Mouse (Mus musculus) adrenal gland, postnatal 10 days (tissue): ENCODE results near the gene Ttyh1. TPM values are rescaled to one million over a fixed set of nuclear protein-coding genes. Genes with fewer than 3 reads are reported as not detected.

Source experiments
- DNase-seq: peaks from one replicate; pipeline ENCODE4 v3.0.0; 2021; ENCODE audit warnings: mixed read lengths
- long read RNA-seq, 2 experiments: library from polyadenylated mRNA; stranded (forward); transcript quantifications; one replicate each; pipeline ENCODE4 v2.0.0; 2021
- total RNA-seq, 2 experiments: library from RNA; stranded (reverse); gene quantifications; 2 replicates each; pipeline ENCODE4 v1.2.3; 2021

Gene Ttyh1
- 1 to 10 TPM; 6.4 to 9.1 TPM for total RNA-seq
- long read RNA-seq, experiment 1, full-length matches to known transcripts, result 4 of 6 reads
- long read RNA-seq, experiment 1, partial matches to known transcripts, result 0 of 6 reads
- long read RNA-seq, experiment 1, other reads (novel, unspliced or antisense), result 2 of 6 reads
- long read RNA-seq, experiment 2, full-length matches to known transcripts, result 4 of 9 reads
- long read RNA-seq, experiment 2, partial matches to known transcripts, result 1 of 9 reads
- long read RNA-seq, experiment 2, other reads (novel, unspliced or antisense), result 4 of 9 reads

DNA sequence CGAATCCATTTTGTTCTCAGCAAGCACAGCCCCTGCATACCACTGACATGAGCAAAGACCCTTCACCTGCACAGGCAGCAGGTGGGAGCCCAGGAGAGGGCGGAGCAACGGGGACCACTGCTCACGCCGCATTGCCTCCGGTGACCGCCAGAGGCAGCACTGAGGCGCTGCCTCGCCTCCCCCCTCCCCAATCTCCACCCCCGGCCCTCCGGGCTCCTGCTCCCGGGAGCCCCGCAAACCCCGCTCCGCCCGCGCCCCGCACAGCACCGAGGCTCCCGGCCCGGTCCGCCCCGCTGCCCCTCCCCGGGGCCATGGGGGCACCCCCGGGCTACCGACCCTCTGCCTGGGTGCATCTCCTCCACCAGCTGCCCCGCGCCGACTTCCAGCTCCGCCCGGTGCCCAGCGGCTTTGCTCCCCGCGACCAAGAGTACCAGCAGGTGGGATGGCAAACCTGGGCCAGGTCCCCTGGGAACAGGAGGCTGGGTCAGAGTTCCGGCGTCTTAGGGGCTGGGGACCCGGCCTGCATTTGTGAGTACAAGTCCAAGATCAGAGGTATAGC lies at the start of gene Ttyh1:
Gene Ttyh1, plus strand, starts transcription at position 65 of the 559 bp plus-strand sequence.
- no peak for DNase-seq

DNA sequence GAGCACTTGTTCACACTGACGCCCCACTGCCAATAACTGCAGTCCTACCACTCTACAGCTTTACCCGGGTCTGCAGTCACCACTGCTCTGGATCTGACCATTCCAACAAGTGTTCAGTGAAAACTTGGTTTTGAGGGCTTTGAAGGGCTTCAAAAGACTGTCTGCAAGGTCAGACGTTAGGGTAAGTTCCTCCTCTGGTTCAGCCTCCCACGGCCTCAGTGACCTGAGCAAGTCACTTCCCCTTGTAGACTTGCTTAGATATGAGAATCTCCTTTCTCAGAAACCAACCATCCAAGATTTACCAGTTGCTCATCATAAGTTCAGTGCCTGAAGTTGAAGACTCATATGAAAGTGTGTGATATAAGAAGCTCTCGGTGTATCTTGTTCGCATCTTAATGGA lies 48.1 kb upstream of the Ttyh1 start:
- no peak for DNase-seq

DNA sequence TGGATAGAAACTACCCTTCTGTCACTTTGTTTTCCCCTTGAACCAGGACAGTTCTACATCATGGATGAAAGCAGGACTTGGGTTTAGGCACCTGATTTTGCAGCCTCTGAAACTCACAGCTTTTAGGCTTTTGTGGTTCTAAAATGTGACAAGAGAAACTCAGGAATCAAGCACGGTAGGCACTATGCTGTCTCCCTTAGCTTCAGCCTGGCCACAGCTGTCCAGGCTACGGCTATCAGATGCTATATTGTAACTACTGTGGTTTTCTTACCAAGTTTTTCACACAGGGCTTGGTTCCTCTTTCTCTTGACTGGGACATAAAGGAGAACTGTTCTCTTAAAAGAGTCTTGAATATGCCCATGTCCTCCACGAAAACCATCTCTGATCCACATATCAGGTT lies 46.1 kb upstream of the Ttyh1 start:
- DNase-seq, result no peak

DNA sequence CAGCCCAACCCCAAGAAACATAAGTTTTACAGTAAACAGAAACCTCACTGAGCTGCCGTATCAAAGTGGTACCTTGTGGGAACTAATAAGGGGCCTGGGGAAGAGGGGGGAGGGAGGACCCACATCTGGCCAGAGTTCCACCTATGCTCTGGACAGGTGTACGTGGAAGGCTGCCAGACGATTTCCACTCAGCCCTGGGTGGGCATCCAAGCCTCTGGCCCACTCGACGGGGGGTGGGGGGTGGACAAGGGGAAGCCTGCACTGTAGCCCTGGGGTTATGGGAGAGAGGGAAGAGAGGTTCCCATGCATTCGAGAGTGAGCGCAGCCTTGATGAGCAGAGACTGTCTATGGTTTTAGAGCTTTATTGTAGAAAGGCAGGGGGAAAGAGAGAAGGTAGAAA lies 39.7 kb upstream of the Ttyh1 start:
- DNase-seq, result no peak

DNA sequence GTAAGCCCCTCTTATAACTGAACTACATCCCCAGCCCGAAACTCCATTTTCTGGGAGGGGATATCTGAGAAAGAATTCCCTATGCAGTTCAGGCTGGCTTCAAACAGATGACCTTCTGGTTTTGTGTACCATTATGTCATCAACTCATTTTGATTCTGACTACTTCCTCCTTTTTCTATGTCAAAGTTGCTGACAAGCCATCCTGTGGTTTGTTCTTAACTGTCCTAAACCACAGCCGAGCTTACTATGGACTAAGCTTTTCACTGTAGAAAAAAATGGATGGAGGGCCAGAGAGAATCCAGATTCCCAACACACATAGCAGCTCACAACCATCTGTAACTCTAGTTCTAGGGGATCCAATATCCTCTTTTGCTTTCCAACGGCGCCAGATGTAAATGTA lies 38.7 kb upstream of the Ttyh1 start:
- DNase-seq, result no peak

DNA sequence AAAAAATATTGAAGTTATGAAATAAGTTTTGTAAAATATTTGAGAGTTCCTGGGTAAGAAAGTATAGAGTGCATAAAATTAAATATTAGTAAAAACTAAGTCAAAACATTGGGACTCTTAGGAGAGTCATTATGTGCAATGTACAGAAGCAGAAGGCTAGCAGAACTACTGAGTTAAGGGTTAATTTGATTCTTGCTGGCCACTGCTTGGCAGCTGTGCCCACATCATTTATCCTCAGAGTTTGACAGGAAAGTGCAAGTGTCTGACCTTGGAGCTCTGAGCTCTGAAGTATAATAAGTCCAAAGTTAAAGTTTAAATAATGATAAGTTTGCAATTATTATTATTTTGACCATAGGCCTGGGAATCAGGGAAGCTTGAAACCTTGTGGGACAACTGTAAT lies 37.5 kb upstream of the Ttyh1 start:
- peak; percentile 12 for DNase-seq

DNA sequence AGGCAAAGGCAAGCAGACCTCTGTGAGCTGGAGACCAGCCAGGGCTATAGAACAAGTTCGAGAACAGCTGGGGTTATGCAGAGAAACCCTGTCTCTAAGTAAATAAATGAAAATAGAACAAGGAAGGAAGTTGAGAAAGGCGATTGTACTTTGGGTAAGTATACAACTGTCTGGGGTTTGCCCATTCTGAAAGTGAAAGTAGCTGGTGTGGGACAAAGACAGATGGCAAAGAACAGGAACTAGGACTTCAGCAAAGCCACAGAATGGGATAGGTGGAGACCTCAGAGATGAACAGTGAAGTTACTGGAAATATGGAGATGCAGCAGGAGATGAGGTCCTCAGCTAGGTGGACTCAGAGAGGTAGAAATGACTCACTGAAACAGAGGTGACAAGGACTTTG lies 36.4 kb upstream of the Ttyh1 start:
- DNase-seq, result peak; percentile 29

DNA sequence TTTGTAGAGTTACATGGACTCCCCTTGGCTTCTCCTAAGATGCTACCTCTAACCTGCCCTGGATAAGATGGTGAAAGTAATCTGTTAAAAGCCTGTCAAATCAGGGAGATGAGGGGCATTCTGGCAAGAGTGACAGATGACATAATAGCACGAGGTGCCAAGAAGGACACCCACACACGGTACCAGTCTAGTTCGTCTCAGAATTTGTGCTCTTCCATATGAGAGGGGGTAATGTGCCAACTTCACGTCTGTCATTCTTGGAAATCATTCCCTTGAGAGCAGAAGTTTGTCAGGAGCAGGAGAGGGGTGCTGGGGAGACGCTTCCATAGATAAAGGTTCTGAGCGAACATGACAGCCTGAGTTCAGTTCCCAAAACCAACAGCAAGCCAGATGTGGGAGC lies 35.0 kb upstream of the Ttyh1 start:
- no peak for DNase-seq

DNA sequence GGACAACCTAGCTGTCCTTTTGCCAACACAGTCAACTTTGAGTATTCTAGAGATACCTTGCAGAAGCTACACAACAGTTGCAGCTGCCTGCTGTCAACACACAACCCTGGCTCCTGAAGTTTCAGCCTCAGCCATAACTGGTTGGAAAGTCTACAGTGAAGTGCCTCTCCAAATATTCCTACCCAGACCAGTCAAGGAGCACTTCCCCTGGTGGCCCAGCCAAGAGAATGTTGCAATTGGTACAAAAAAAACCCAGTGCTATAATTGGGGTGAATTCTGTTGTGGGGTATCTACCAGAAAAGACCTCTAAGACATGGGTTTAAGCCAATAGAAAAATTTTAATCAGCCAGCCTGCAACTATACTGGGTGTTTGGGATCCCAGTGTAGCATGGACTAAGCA lies 33.6 kb upstream of the Ttyh1 start:
- no peak for DNase-seq

DNA sequence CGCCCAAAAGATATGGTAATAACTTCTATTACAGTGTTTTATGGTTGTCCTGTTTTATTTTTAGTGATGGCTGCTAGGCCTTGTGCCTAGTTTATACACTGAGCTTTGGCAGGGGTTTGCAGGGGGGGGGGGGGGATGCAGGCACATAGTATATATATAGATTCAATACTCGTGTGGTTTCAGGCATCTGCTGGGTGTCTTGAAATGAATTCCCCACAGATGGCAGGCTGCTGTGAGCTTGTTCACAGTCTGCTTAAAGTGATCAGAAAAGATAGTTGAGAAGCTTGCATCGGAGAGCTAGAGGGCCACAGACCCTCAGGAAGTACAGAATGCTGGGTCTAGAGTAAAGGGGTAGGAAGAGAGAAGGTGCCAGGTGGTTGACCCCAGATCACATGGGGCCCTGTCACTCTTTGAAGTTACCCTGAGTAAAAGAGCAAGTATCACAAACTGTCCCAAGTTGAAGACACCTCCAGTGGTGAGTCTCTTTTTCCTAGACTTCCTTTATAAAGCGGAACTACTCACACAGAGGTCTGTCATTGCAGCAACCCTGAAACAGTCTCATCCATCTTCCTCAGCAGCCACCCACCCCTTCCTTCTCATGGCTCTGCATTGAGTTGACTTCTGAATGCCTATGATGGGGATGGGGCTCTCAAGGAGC lies 31.8 kb upstream of the Ttyh1 start:
- DNase-seq, result no peak

DNA sequence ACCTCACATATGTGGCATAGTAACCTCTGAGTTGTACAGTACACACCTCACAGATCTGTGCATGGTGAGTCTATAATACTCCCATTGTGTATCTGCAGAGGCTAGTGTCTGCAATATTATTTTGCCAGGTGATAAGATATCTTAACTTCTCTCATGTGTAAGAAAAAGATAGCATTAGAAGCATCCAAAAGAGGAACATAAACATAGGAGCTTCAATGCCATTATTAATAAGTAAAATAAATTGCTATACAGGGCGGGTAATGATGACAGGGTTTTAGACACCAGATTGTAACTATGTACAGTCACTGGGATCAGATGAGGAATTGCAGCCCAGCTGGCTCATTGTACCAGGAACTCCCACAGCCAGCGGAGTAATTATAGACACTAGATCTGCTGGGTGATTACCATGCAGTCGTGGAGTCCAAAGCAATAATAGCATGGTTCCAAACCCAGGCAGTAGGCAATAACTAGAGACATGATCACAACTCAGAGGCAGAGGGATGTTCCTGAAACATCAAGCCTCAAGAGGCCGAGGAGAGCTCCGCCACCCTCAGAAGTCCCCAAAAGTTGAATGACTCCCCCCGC lies 31.2 kb upstream of the Ttyh1 start:
- no peak for DNase-seq

DNA sequence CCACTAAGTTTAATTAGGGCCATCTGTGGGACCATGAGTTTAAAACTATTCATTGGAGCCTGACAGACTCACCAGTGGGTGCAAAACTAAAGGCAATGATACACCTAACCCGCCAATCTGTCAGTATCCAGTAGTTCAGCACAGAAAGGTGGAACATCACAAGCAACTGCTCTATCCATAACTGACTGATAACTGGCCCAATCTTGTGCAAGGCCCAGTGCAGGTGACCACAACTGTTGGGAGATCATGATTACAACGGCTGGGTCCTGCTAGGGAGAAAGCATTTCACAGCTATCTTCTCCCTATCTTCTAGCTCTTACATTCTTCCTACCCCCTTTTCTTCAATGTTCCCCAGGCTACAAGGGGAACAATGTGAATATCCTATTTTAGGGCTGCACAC lies 30.5 kb upstream of the Ttyh1 start:
- no peak for DNase-seq

DNA sequence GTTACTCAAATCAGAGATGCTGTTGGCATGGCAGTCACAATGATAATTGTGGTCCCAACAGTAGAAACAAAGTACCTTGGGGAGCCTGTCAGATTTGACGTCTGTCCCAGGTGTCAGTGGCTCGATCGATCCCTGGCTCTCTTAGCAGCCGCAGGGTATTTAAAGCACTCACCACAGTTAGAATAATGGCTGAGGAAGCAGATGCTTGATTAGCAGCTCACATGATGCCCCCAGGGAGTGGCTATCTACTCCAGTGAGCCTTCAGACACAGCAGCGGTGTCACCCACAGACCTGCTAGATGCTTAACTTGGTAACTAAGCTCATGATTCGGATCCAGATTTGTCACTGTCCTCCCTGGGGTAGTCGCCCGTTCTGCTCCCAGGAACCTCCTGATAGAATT lies 28.0 kb upstream of the Ttyh1 start:
- DNase-seq, result no peak

DNA sequence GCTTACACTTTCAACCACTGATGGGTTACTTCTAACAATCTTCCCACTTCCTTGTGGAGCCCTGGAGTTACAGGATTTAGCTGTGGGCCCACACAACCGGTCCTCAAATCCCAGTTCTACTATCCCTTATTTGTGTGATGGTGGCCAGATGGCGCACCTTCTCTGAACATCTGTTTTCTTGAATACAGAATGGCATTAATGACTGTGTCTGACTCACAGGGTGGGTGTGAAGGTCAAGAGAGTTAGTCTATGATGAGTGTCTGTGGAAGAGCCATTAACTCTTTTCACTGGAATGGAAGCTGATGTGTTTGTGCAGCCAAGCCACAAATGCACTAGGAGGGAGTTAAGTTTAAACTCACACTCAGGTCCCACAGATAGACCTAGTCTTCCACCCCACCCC lies 20.9 kb upstream of the Ttyh1 start:
- DNase-seq, result no peak

DNA sequence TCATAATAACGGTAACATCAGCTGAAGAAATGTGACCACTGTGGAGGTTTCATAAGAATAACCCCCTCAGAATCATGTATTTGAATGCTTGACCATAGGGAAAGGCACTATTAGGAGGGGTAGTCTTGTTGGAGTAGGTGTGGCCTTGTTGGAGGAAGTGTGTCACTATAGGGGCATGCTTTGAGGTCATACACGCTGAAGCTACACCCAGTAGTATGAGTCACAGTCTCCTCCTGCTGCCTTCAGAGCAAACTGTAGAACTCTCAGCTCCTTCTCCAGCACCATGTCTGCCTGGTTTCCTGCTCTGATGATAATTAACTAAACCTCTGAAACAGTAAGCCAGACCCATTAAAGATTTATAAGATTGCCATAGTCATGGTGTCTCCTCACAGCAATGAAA lies 20.4 kb upstream of the Ttyh1 start:
- no peak for DNase-seq

DNA sequence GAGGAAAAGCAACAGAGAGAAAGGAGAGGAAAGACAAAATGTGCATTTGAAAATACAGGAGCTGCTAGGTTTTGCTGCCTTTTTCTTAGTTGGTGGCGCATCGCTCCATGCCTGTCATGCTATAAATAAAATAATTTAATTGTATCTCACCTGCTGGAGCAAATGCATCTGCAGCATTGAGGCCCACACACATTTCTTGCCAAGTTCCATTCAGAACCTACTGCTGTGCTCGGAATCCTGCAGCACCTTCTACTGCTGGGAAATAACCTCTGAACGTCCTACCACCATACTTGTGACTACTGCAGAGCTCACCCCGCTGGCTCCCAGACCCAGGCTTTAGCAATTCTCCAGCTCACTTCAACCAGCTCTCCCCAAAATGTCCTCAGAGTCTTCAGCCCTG lies 18.1 kb upstream of the Ttyh1 start:
- DNase-seq, result no peak

DNA sequence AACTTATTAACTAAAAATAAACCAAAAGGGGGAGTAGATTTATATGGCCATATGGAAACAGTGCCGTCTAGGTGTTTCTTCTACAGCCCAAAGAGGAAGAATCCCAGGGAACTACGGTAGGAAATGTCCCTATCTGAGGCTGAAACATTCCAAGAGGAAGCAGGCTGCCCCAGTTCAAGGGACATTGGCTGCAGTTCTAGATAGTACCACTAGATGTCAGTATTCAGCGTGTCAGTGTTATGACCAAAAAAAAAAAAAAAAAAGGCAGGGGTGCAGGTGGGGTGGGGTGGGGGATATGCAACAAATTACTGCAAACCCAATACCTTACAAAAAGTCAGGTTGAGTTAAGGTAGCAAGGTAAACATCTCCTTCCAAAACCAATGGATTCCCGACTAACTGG lies 15.8 kb upstream of the Ttyh1 start:
- DNase-seq, result peak; percentile 23

DNA sequence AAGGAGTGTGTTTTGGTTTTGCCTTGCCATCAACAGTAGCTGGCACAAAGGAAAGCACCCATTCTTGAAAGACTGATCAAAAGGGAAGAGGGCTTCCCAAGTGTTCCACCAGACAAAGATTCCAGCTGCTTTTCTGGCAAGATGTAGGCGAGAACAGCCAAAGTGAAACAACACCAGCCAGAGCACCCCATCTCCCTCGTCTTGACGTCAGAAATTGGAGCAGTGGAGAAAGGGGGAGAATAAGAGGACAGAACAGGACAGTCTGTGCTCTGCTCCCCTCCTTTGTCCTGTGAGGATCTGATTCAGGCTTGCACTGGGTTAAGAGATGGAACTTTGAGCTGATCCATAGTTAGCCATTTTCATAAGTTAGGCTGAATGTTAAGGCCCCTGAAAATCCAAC lies 7.4 kb upstream of the Ttyh1 start:
- no peak for DNase-seq

DNA sequence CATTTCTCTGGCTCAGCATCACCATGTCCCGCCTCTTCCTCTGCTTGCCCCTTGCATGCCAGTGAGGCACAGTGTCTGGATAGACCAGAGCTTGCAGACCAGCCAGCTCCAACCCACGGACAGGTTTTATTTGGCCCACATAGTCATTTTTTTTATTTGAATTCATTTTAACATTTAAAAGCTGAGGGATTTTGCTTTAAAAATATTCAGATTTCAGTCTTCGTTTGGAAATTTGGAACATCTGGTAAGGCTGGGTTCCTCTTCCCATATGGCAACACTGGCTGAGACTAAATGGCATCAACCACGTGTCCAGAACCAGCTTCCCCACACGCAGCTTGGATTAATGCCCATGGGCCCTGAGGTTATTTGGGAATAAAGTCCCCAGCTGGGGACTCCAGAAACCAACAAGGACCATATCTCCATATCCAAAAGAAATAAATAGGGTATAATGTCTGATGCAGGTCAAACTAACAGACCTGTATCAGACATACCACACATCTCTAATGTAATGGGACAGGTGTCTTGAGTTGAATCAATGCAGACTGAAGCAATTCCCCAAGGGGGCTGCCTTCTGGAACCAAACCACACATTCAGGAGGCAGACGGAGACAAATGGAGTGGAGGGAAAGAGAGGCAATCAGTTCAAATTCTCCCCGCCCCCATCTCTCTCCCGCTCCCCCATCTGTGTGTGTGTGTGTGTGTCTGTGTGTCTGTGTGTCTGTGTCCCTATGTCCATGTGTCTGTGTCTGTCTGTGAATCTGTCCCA lies 2.0 kb upstream of the Ttyh1 start:
- no peak for DNase-seq

DNA sequence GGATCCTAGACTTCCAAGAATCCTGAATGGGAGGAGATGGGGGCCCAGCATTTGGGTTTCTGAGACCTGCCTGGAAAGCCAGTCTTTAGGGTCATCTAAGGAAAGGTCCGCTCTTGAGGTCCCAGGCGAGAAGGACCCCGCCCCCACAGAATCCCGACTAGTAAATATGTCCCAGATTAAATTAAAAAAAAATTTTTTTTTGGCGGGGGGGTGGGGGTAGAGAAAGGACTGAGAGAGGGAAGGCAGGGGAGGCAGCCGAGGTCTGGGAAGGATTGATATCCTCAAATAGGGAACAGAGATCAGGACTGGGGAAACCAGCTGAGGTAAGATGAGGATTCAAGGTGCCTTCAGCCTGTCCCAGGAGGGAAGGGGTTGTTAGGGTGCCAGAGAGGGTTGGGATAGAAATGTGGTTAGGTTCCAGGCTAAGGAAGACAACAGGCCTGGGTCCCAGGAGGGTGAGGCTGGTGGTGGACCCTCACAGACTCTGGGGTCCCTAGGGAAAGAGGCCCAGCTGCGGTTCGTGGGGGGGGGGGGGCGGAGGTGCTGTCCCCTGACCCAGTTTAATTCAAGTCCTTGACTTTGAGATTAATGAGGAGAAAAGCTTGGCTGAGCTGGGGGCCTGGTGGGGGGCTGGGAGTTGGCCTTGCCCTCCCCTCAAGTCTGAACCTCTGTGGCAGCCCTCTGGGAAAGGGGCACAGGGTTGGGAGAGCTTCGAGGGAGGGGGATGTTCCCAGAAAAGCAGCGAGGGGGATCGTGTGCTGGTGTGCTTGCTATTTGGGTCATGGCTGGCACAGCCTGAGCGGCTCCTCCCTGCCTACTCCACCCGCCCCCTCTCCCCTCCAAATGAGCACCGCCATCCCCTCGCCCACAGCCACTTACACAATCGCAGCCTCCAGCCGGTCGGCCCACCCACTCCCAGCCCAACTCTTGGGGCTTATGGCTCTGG lies 1.0 kb downstream of the Ttyh1 start:
- no peak for DNase-seq

DNA sequence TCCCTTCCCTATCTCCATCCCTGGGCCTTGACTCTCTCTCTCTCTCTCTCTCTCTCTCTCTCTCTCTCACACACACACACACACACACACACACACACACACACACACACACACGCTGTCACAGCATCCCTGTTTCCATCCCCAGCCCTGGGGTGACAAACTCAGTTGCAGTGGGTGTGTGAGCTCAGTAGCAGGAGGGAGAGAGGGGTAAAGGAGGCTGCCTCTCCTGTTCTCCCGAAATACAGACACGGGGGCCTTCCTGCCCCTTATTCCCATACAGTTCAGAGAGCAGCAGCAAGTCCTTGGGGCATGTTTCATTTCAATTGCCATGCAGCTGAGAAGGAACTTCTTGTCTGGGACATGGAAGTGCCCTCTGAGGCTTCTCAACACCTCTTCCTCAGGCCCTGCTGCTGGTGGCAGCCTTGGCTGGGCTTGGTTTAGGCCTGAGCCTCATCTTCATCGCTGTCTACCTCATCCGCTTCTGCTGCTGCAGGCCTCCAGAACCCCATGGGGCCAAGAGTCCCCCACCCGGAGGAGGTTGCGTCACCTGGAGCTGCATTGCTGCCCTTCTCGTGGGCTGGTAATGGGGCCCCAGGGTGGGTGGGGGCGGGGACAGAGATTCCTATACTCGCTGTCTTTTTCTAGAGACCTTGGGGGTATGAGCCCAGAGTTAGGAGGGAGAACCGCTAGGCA lies 3.0 kb downstream of the Ttyh1 start:
- no peak for DNase-seq
